In genomic region chr7:80500099-80500498, GRCm38 (mm10) we compare ENCODE assay signal across 21 mouse cellular contexts. TPM values are rescaled to one million over a fixed set of nuclear protein-coding genes. Genes with fewer than 3 reads are reported as not detected.
DNase-seq lines count a peak whose midpoint lies in the region; ATAC-seq and TF ChIP-seq lines count a peak whose summit lies in the region.
"Had no signal": no experiment of that assay in that cellular context is flagged by ENCODE, and none has a peak within 500 bp of the region (broad histone marks: within the 10 kb centered on the region; RNA-seq: fewer than 3 reads in every experiment).

No protein-coding gene starts in this region.

- no peak for TF ChIP-seq POLR2A in heart, adult 2 months (IDR thresholded peaks at IDR 0.05; ENCODE audit: insufficient read depth, low read depth, low read length)

- DNase-seq in heart, adult 11 months = peak; percentile 76
- no peak for DNase-seq in heart, adult 2 months
- DNase-seq in adrenal gland, postnatal 25 days = no peak
- no peak for DNase-seq in retina, embryonic 14.5 days (ENCODE audit: low spot score)
- DNase-seq: cerebellum, postnatal 14 days; gastrocnemius, postnatal 25 days; right cerebral cortex, postnatal 25 days; thymus, postnatal 25 days had no signal

- no peak overlapping the region; the same call in 1 of the 2 replicates for H3K4me2 ChIP-seq in liver, embryonic 16.5 days (ENCODE audit: low read depth, low read length)
- H3K4me2 ChIP-seq in liver, embryonic 12.5 days = no peak overlapping the region
- H3K4me2 ChIP-seq: forebrain, embryonic 13.5 days; hindbrain, embryonic 14.5 days; kidney, embryonic 15.5 days; midbrain, embryonic 11.5 days; neural tube, embryonic 13.5 days had no signal

- H3K9me3 ChIP-seq in liver, embryonic 16.5 days (replicated peaks; ENCODE audit: control insufficient read depth, low read length) = no peaks in the 10 kb centered on the region
- no peaks in the 10 kb centered on the region for H3K9me3 ChIP-seq in liver, embryonic 12.5 days (replicated peaks)
- H3K9me3 ChIP-seq: forebrain, embryonic 13.5 days; kidney, embryonic 15.5 days; neural tube, embryonic 13.5 days had no signal

- no peaks in the 10 kb centered on the region; the same call in 1 of the 2 replicates for H3K36me3 ChIP-seq in heart, adult 2 months (ENCODE audit: control insufficient read depth, insufficient read depth, low read length)
- H3K36me3 ChIP-seq in liver, embryonic 16.5 days (ENCODE audit: control insufficient read depth, insufficient read depth) = peaks cover 47% of the 10 kb centered on the region
- H3K36me3 ChIP-seq in liver, embryonic 12.5 days = peaks cover 92% of the 10 kb centered on the region

- ATAC-seq in liver, embryonic 16.5 days (ENCODE audit: low read depth) = 0 out of 2 replicates have a peak, but pooled peaks have one; percentile 47
- ATAC-seq in liver, embryonic 12.5 days = no peak
- ATAC-seq in common myeloid progenitor, adult 5-6 weeks (replicated peaks; ENCODE audit: low read depth, poor library complexity, severe bottlenecking) = 0 out of 2 replicates have a peak, but pooled peaks have one; percentile 24
- ATAC-seq in megakaryocyte-erythroid progenitor cell, adult 5-6 weeks (replicated peaks; ENCODE audit: low FRiP score, low TSS enrichment, poor library complexity, severe bottlenecking) = peak; percentile 62
- ATAC-seq: activated CD4-positive, CD25-positive, alpha-beta regulatory T cell, adult 4 months; forebrain, embryonic 13.5 days; intestine, embryonic 16.5 days; Patski had no signal

- intact Hi-C loops in heart, adult 2 months (cut with DNase I) = no loop called here

- TF ChIP-seq EP300 in heart, adult 2 months (IDR thresholded peaks at IDR 0.05; ENCODE audit: insufficient read depth, low read depth, low read length) = no peak

- no peak for TF ChIP-seq CTCF in heart, adult 2 months (IDR thresholded peaks at IDR 0.05)

- H3K27me3 ChIP-seq in heart, adult 2 months (ENCODE audit: control insufficient read depth, insufficient read depth, low read length) = no peaks in the 10 kb centered on the region
- H3K27me3 ChIP-seq in liver, embryonic 16.5 days (ENCODE audit: control insufficient read depth, insufficient read depth, low read depth, low read length) = no peaks in the 10 kb centered on the region
- no peaks in the 10 kb centered on the region for H3K27me3 ChIP-seq in liver, embryonic 12.5 days (replicated peaks)
- H3K27me3 ChIP-seq: CH12.LX; forebrain, embryonic 13.5 days; kidney, embryonic 15.5 days; neural tube, embryonic 13.5 days; Patski had no signal

- H3K79me2 ChIP-seq in heart, adult 2 months (replicated peaks; ENCODE audit: control insufficient read depth, insufficient read depth, low read length) = no peaks in the 10 kb centered on the region

- no peak overlapping the region for H3K9ac ChIP-seq in heart, adult 2 months (ENCODE audit: low read depth, low read length)
- no peak overlapping the region for H3K9ac ChIP-seq in liver, embryonic 16.5 days (ENCODE audit: low read depth, low read length)
- H3K9ac ChIP-seq in liver, embryonic 12.5 days = no peak overlapping the region
- H3K9ac ChIP-seq: forebrain, embryonic 13.5 days; hindbrain, embryonic 14.5 days; kidney, embryonic 15.5 days; neural tube, embryonic 13.5 days had no signal

- H3K4me1 ChIP-seq in heart, adult 2 months (ENCODE audit: control insufficient read depth, insufficient read depth, low read length) = no peaks in the 10 kb centered on the region; the same call in 1 of the 2 replicates
- H3K4me1 ChIP-seq in liver, embryonic 16.5 days (ENCODE audit: control insufficient read depth, low read depth, low read length) = peaks cover 17% of the 10 kb centered on the region
- H3K4me1 ChIP-seq in liver, embryonic 12.5 days = peaks cover 22% of the 10 kb centered on the region
- H3K4me1 ChIP-seq: forebrain, embryonic 13.5 days; kidney, embryonic 15.5 days; neural tube, embryonic 13.5 days had no signal

- H3K4me3 ChIP-seq in heart, adult 2 months = no peak overlapping the region
- no peak overlapping the region for H3K4me3 ChIP-seq in liver, embryonic 16.5 days (ENCODE audit: low read depth, low read length)
- H3K4me3 ChIP-seq in liver, embryonic 12.5 days = no peak overlapping the region
- H3K4me3 ChIP-seq: forebrain, embryonic 13.5 days; kidney, embryonic 15.5 days; neural tube, embryonic 13.5 days had no signal

- no peak overlapping the region for H3K27ac ChIP-seq in heart, adult 2 months
- H3K27ac ChIP-seq in liver, embryonic 16.5 days (ENCODE audit: low read length) = no peak overlapping the region
- H3K27ac ChIP-seq in liver, embryonic 12.5 days = no peak overlapping the region
- H3K27ac ChIP-seq: forebrain, embryonic 13.5 days; hindbrain, embryonic 14.5 days; kidney, embryonic 15.5 days; neural tube, embryonic 13.5 days had no signal

RNA-seq across cellular contexts. Expression of gene Blm, which starts 34.8 kb away (rescaled TPM):
- total RNA-seq in heart, adult 2 months (2021) = 1 to 10 TPM in 1 of 2 experiments, under 1 TPM in 1; 0.91 to 1.3 TPM
- polyA plus RNA-seq in heart, adult 2 months (2012; rRNA removed) = 0.59 and 0.67 TPM in 2 replicates
- polyA plus RNA-seq in liver, embryonic 16.5 days (2015; fragmentation: Nextera tagmentation; extraction: Ambion mirVana) = 24.2 and 25.9 TPM in 2 replicates
- polyA plus RNA-seq in liver, embryonic 12.5 days (2016; fragmentation: Nextera tagmentation; extraction: Ambion mirVana) = 47.2 and 47.8 TPM in 2 replicates
- 66.2 and 79.5 TPM in 2 replicates for total RNA-seq in common myeloid progenitor, adult 5-6 weeks (2017)
- total RNA-seq in megakaryocyte-erythroid progenitor cell, adult 5-6 weeks (2014; fragmentation: Nextera tagmentation) = 110 and 139 TPM in 2 replicates
- total RNA-seq in megakaryocyte-erythroid progenitor cell, adult 5-6 weeks (2017) = 72.4 and 78.2 TPM in 2 replicates
- 6.6 and 10.5 TPM in 2 replicates for total RNA-seq in adrenal gland, postnatal 25 days (2021)
